10 mouse cellular contexts compared by ENCODE assay signal in the genomic region with DNA sequence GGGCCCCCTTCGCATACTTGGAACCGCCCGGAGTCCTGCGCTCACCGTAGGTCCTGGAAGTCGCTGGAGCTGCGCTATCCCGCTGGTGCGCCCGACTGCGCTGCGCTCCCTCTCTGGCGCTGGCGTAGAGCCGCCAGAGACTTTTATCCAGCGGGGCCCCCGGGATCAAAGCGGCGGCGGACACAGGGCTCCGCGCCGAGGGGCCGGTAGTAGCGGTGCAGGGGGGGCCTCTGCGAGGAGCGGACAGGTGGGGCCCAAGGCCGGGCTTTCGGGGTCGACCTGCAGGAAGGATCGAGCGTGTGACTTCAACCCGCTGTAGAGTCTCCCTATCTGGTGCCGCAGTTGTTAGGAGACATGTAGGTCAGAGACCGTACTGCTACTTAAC. TPM values are rescaled to one million over a fixed set of nuclear protein-coding genes. Genes with fewer than 3 reads are reported as not detected.
DNase-seq lines count a peak whose midpoint lies in the region; ATAC-seq lines count a peak whose summit lies in the region.
"Had no signal": no experiment of that assay in that cellular context is flagged by ENCODE, and none has a peak within 500 bp of the region (broad histone marks: within the 10 kb centered on the region; RNA-seq: fewer than 3 reads in every experiment).

Gene Notum, minus strand, starts transcription at position 100 of the 385 bp plus-strand sequence.

- peak within 1 kb of the TSS; percentile 63 for H3K9ac ChIP-seq in heart, embryonic 11.5 days (ENCODE audit: low read depth, low read length)
- no peak within 1 kb of the TSS for H3K9ac ChIP-seq in liver, embryonic 13.5 days

- H3K36me3 ChIP-seq in heart, embryonic 11.5 days (ENCODE audit: control insufficient read depth, insufficient read depth, low read length) = no peaks in the 10 kb centered on the region
- no peaks in the 10 kb centered on the region for H3K36me3 ChIP-seq in liver, embryonic 13.5 days

- H3K4me3 ChIP-seq in heart, embryonic 11.5 days (ENCODE audit: low read depth, low read length) = peak within 1 kb of the TSS; percentile 49
- H3K4me3 ChIP-seq in liver, embryonic 13.5 days (replicated peaks) = peak within 1 kb of the TSS; percentile 49

- H3K9me3 ChIP-seq in heart, embryonic 11.5 days (replicated peaks; ENCODE audit: control insufficient read depth, low read length) = no peaks in the 10 kb centered on the region
- no peaks in the 10 kb centered on the region for H3K9me3 ChIP-seq in liver, embryonic 13.5 days (replicated peaks)

- DNase-seq in heart, adult 9 months (ENCODE audit: low spot score in 2 of 2) = no peak
- DNase-seq in urinary bladder, adult 2 months (ENCODE audit: low spot score) = no peak
- DNase-seq in urinary bladder, postnatal 36 days (ENCODE audit: low spot score in 2 of 2) = no peak
- no peak for DNase-seq in liver, embryonic 13.5 days
- no peak for DNase-seq in frontal cortex, adult 2 months (ENCODE audit: extremely low spot score in 1 of 2, low spot score in 1 of 2)
- no peak for DNase-seq in frontal cortex, postnatal 14 days (ENCODE audit: low spot score in 2 of 2)
- no peak for DNase-seq in left cerebral cortex, postnatal 36 days (ENCODE audit: low spot score in 2 of 2)

- no peak within 1 kb of the TSS for H3K27ac ChIP-seq in heart, embryonic 11.5 days (ENCODE audit: low read depth, low read length)
- no peak within 1 kb of the TSS for H3K27ac ChIP-seq in liver, embryonic 13.5 days

- ATAC-seq in heart, embryonic 11.5 days (replicated peaks; ENCODE audit: insufficient number of reproducible peaks, low FRiP score, low TSS enrichment) = no peak
- no peak for ATAC-seq in liver, embryonic 13.5 days (ENCODE audit: low read depth)

- intact Hi-C loops in left cerebral cortex, postnatal 36 days (cut with DNase I) = no loop called here

- WGBS in heart, embryonic 11.5 days (ENCODE audit: insufficient replicate concordance) = 1% methylated on average over 35 of the region's 35 CpGs
- WGBS in liver, embryonic 13.5 days (ENCODE audit: insufficient replicate concordance) = 2% methylated on average over 35 of the region's 35 CpGs

- peaks cover 80% of the 10 kb centered on the region for H3K27me3 ChIP-seq in heart, embryonic 11.5 days (ENCODE audit: control insufficient read depth, insufficient read depth, low read length)
- peaks cover 99% of the 10 kb centered on the region for H3K27me3 ChIP-seq in liver, embryonic 13.5 days

- peaks cover 15% of the 10 kb centered on the region for H3K4me1 ChIP-seq in heart, embryonic 11.5 days (ENCODE audit: control insufficient read depth, insufficient read depth, low read length)
- peaks cover 23% of the 10 kb centered on the region for H3K4me1 ChIP-seq in liver, embryonic 13.5 days (replicated peaks)

- H3K4me2 ChIP-seq in heart, embryonic 11.5 days = peak within 1 kb of the TSS; percentile 81
- peak within 1 kb of the TSS; percentile 62 for H3K4me2 ChIP-seq in liver, embryonic 13.5 days

RNA-seq across cellular contexts. Expression of gene Notum, which starts in this region (rescaled TPM):
- 1.4 and 1.5 TPM in 2 replicates for polyA plus RNA-seq in heart, embryonic 11.5 days (2014; fragmentation: Nextera tagmentation; extraction: Ambion mirVana)
- 13.0 and 16.6 TPM in 2 replicates for polyA plus RNA-seq in urinary bladder, adult 2 months (2012; rRNA removed)
- 0.27 and 0.36 TPM in 2 replicates for polyA plus RNA-seq in liver, embryonic 13.5 days (2015; fragmentation: Nextera tagmentation; extraction: Ambion mirVana)
- 8.4 and 8.6 TPM in 2 replicates for polyA plus RNA-seq in frontal cortex, adult 2 months (2012; rRNA removed)
- 1 to 10 TPM; 5.6 to 6.6 TPM for total RNA-seq in left cerebral cortex, postnatal 36 days (2021)
- total RNA-seq: CH12.LX; neutrophil, adult 5-6 weeks had no signal
